Mouse (Mus musculus) bone marrow, adult 2 months (tissue): ENCODE results near the gene Zfp865. TPM values are rescaled to one million over a fixed set of nuclear protein-coding genes. Genes with fewer than 3 reads are reported as not detected.
"Not testable (repeated sequence)": the region's sequence is repeated elsewhere in the genome, so short reads cannot be mapped to it uniquely, and the experiment has no call there.

Experiments used
- H3K27ac ChIP-seq: fragments of 200-500 bp; 2 replicates; pipeline ENCODE4 v1.5.1; 2012; ENCODE audit warnings: low read depth, mild to moderate bottlenecking, control low read depth, inconsistent platforms, low read length; ENCODE audit not compliant: control insufficient read depth, poor library complexity, insufficient read depth
- H3K4me1 ChIP-seq: fragments of 200-500 bp; 2 replicates; pipeline ENCODE4 v1.6.1; 2011; ENCODE audit warnings: low read length; ENCODE audit not compliant: control insufficient read depth, insufficient read depth
- H3K4me3 ChIP-seq: fragments of 200-500 bp; replicated peaks from 2 replicates; pipeline ENCODE3; 2011; ENCODE audit warnings: mild to moderate bottlenecking, low read depth, low read length, control low read depth; ENCODE audit not compliant: control insufficient read depth
- CTCF ChIP-seq: fragments of 200-500 bp; IDR thresholded peaks from 2 replicates; pipeline ENCODE4 v1.5.1; 2011; ENCODE audit warnings: low read length, control low read depth; ENCODE audit not compliant: control insufficient read depth, insufficient read depth
- POLR2A ChIP-seq: fragments of 200-500 bp; IDR thresholded peaks from 2 replicates; pipeline ENCODE4 v1.6.1; 2011; ENCODE audit warnings: low read depth, mild to moderate bottlenecking, control low read depth, low read length, borderline replicate concordance; ENCODE audit not compliant: control insufficient read depth
- WGBS: fragments of 180-500 bp; shearing (Covaris S2); methylation state at CpG from one replicate; pipeline ENCODE4 v1.1.7; 2018; 5-methylcytosine and 5-hydroxymethylcytosine counted together
- polyA plus RNA-seq: library from polyadenylated mRNA; stranded (reverse); fragments of >200 nt; gene quantifications from 2 replicates; pipeline ENCODE4 v1.2.4, GENCODE M21; 2011; ENCODE audit warnings: low replicate concordance; ENCODE audit not compliant: missing spikeins, insufficient read depth, insufficient read length

Zfp865 gene
- polyA plus RNA-seq, 1 experiment, result 30.4 TPM

GRCm38 (mm10) chr7:5061774-5062359 is 41.7 kb downstream of the Zfp865 start, which contains the start of gene U2af2:
TSS of gene U2af2 (plus strand) at chr7:5062143.
- Histone ChIP-seq H3K4me3 (peak within 1 kb of the TSS; percentile 91), H3K4me1 (no peaks in the 10 kb centered on the region; the same call in 1 of the 2 replicates), H3K27ac (peak within 1 kb of the TSS; percentile 98)
- no peak for TF ChIP-seq CTCF
- TF ChIP-seq POLR2A, result peak; percentile 72; the same call in 1 of the 2 replicates
- under 1% methylated on average over 63 of the region's 65 CpGs for WGBS

- Histone ChIP-seq H3K4me1 (no peaks in the 10 kb centered on the region; the same call in 1 of the 2 replicates), H3K27ac (peak overlapping the region; percentile 91), H3K4me3 (peak overlapping the region; percentile 79)
- WGBS, result 1% methylated on average over 51 of the region's 51 CpGs
- TF ChIP-seq POLR2A, result no peak
- no peak for TF ChIP-seq CTCF
These were observed 42.3 kb downstream of the Zfp865 start for GRCm38 (mm10) chr7:5062360-5063001.

- WGBS, result 88% methylated on average over 6 of the region's 6 CpGs
- Histone ChIP-seq H3K4me1 (no peaks in the 10 kb centered on the region; the same call in 1 of the 2 replicates), H3K27ac (no peak overlapping the region), H3K4me3 (no peak overlapping the region)
- no peak for TF ChIP-seq CTCF
- TF ChIP-seq POLR2A, result no peak
These were observed 44.7 kb downstream of the Zfp865 start for GRCm38 (mm10) chr7:5064886-5065285.

- Histone ChIP-seq H3K4me1 (no peaks in the 10 kb centered on the region), H3K4me3 (no peak overlapping the region), H3K27ac (no peak overlapping the region)
- TF ChIP-seq POLR2A, result no peak
- TF ChIP-seq CTCF, result no peak
- 42% methylated on average over 1 of the region's 1 CpGs for WGBS
These were observed 53.4 kb downstream of the Zfp865 start for GRCm38 (mm10) chr7:5073586-5073985.

GRCm38 (mm10) chr7:5074984-5075383 is 54.8 kb downstream of the Zfp865 start:
- Histone ChIP-seq H3K4me3 (no peak overlapping the region), H3K27ac (no peak overlapping the region), H3K4me1 (no peaks in the 10 kb centered on the region)
- 92% methylated on average over 5 of the region's 5 CpGs for WGBS
- TF ChIP-seq POLR2A (no peak), CTCF (no peak)

GRCm38 (mm10) chr7:5076931-5077330 is 56.8 kb downstream of the Zfp865 start:
- no peaks in the 10 kb centered on the region; the same call in 1 of the 2 replicates for H3K4me1 ChIP-seq
- H3K4me3 ChIP-seq, result no peak overlapping the region
- no peak overlapping the region for H3K27ac ChIP-seq
- TF ChIP-seq POLR2A, result no peak
- TF ChIP-seq CTCF, result no peak
- WGBS, result 58% methylated on average over 2 of the region's 2 CpGs

GRCm38 (mm10) chr7:5079365-5080009 is 59.3 kb downstream of the Zfp865 start:
- not testable (repeated sequence) for H3K4me1 ChIP-seq
- Histone ChIP-seq H3K4me3 (peak overlapping the region; percentile 98), H3K27ac (peak overlapping the region; percentile 98)
- WGBS, result 43% methylated on average over 10 of the region's 13 CpGs

- Histone ChIP-seq H3K4me1 (peaks cover 2% of the 10 kb centered on the region; the same call in 1 of the 2 replicates), H3K4me3 (peak within 1 kb of the TSS; percentile 98), H3K27ac (peak within 1 kb of the TSS; percentile 98)
- TF ChIP-seq CTCF (no peak), POLR2A (peak; percentile 61; the same call in 1 of the 2 replicates)
- WGBS, result under 1% methylated on average over 81 of the region's 81 CpGs
These were observed 60.0 kb downstream of the Zfp865 start, which contains the start of gene Epn1 for GRCm38 (mm10) chr7:5080010-5080751. TSS of gene Epn1 (plus strand) at chr7:5080235.
